Mouse (Mus musculus): Measurements from ENCODE around the gene Mgrn1.

Gene Mgrn1

DNA sequence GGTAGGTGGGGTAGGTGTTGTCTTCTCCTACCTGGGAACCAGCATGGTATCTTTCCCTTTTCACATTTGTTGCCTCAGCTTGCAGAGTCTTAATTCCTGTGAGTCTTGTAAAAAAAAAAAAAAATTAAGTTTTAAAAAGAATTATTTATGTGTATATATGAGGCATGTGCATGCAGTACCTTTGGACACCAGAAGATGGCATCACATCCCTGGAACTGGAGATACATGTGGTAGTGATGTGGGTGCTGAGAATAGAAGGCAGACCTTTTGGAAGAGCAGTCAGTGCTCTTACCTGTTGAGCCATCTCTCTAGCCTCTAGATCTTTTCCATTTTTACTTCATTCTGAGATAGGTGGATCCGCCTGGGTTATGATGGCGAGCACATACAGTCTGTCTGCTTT lies 23.7 kb downstream of the Mgrn1 start:
- DNase-seq (ENCODE audit: low spot score) = no peak

DNA sequence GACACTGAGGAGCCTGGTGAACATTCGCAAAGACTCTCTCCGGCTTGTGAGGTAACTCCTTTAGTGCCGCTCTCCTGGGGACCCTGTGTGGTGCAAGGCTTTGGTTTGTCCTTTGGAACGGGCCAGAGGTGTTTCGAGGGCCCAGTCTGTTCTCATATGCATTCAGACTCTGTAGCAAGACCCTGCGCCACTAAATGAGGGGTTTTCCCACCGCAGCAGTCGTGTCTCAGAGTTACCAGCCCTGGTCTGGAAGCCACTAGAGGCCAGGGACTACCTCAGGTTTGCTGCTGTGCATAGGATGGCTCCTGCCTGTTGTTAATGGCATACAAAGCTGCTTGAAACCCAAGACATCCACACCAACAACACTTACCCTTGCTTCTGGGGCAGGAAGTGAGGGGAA lies 24.7 kb downstream of the Mgrn1 start:
- DNase-seq (ENCODE audit: low spot score) = no peak

DNA sequence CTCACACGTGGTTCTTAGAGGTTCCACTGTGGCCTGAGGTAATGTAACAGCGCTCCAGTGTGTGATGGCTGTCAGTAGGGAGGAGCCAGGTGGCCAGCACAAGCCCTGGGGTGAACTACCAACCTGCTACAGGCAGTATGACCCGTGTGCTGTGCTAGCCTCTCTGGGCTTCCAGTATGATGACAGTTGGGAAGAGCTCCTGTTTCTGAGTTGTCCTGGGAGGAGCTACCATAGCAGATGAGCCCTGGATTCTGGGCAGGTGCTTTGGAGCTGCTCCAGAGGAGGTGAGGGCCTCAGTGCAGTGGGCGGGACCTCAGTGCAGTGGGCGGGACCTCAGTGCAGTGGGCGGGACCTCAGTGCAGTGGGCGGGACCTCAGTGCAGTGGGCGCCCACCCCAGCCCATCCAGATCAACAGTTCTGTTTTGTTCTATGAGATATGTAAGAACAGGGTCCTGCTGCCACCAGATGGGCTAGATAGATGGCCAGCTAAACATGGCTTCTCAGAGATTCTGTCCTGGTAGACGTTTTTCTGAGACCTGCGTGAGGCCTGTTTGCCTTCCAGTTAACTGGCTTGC lies 26.1 kb downstream of the Mgrn1 start:
- DNase-seq (ENCODE audit: low spot score) = no peak

DNA sequence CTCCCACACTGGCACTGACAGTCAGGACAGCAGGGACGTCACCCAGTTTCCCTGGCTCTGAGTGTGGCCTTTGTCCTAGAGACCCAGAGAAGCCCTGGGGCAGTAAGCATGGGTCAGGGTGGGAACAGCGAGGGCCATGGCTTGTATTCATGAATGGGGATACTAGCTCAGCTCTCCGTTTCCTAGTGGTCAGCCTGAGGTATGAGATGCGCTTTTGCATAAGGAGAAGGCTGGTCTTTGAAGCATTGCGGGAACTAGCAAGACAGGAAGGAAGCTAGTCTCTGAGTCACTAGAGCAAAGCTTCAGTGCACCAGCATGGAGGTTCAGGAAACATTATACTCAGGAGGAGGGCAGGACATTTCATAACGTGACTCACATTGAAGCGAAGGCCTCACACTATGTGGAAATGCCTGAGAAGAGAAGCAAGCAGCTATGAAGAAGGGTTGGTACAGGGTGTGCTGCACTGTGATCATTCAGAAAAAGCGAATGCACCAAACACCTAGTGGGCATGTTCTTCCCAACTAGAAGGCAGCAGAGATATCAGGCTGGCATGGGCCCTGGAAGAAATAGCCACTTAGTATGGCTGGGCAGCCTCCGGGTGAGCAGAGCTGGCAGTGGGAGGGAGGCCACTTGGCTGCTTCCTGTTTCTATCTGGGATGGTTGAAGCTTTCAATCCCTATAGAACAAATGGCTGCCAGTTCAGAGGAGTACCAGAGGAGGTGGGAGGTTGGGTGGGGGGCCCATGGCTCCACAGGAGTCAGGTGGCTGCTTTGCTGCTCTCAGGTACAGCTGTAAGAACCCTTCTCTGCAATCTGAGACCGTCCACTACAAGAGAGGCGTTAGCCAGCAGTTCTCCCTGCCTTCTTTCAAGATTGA lies 27.1 kb downstream of the Mgrn1 start:
- DNase-seq (ENCODE audit: low spot score) = no peak

DNA sequence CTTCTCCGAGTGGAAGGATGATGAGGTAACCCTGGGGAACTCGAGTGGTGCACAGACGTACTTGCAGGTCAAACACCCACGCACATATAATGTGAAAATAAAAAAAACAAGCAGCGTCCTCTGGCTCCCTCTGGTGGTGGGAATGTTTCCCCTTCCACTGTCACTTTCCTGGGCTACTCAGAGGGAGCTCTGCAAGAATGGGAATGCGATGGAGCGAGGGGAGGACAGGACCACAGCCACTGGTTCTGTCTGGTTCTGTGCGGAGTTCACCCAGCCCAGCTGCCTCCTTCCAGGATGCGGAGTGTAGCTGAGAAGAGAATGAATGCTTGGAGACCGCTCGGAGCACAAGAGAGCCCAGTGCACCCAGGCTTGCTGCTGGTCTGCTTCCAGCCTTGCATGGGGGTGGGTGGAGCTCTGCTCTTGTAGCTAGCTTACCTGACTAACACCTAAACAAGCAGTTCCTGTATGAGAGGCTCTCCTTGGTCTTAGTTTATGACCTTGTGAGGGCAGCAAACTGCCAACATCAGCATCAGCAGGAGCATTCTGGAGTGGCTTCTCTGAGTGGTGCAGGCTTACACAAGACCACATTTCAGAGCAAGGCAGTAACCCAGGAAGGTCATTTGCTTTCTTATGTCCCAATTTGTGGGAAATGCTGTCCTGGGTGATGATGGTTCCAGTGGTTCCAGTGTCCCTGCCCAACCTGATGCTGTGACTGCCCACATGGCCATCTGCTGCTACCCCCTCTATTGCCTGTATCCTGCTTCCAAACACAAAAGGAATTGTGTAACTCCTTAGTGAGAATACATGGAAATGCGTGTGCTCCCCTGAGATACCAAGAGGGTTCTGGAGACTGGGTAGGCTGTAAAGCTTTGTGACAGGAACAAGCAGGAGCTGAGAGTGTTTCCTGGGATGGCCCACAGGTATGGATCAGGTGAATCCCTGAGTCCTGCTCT lies 28.0 kb downstream of the Mgrn1 start:
- peak; percentile 87 for DNase-seq (ENCODE audit: low spot score)

DNA sequence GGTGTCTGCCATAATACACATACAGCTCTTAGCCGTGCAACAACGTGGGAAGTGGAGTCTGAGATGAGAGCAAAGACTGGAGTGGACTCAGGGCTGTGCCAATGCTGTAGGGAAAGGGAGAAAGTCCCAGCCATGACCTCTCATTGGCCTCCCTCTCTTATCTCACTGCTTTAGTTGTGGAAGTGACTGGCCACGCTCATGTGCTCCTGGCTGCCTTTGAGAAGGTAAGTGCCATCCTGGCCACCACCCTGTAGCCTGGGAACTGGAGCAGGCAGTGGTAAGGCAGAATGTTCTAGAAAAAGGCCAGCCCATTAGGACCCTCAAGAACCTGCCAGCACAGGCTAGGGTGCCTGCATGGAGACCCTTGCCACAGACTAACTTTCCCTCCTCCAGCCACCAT lies 29.9 kb downstream of the Mgrn1 start:
- no peak for DNase-seq (ENCODE audit: low spot score)

DNA sequence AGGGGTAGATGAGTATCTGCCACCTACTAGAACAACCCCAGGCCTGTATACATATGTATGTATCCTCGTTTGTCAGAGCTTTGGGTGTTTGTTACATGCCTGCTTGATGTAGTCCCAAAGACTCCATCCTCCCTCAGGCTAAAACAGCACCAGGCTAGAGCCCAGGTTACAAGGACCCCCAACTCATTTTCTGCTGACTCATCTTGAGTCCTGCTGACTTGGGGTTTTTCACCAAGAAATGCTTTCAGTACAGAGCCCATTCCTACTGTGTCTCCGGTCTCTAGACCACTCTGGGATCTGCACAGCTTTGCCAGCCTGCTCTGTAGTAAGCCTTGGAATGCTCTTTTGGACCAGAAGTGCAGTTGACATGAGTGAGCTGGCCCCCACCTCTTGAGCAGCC lies 30.6 kb downstream of the Mgrn1 start:
- no peak for DNase-seq (ENCODE audit: low spot score)

DNA sequence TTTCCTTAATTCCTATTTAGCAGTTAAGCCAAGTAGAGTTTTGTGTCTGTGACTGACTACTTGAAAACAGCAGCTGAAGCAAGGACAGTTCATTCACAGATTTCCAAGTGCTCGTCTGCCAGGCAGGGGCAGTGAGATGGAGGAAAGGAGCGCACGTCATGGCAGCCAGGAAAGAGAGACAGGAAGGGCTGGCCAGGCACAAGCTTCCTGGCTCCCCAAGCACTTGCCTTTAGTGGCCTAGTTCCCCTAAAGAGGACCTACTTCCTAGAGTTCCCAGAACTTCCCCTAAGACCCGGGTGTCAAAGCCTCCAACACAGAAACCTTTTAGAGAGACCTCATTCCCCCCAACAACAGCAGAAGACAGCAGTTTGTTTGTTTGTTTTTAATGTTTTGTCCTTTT lies 34.5 kb downstream of the Mgrn1 start:
- DNase-seq (ENCODE audit: low spot score) = no peak

DNA sequence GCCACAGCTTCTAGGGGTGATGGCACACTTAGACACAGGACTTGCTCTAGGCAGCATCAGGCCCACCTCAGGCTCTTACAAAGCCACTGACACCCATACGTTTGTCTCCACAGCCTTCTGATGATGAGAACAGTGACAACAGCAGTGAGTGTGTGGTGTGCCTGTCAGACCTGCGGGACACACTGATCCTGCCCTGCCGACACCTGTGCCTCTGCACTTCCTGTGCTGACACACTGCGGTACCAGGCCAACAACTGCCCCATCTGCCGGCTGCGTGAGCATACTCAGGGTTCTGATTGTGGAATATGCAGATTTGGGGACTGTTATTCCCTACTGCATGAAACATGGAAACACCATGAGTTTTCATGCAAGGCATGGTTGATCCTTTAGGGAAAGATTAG lies 36.4 kb downstream of the Mgrn1 start:
- DNase-seq (ENCODE audit: low spot score) = no peak

DNA sequence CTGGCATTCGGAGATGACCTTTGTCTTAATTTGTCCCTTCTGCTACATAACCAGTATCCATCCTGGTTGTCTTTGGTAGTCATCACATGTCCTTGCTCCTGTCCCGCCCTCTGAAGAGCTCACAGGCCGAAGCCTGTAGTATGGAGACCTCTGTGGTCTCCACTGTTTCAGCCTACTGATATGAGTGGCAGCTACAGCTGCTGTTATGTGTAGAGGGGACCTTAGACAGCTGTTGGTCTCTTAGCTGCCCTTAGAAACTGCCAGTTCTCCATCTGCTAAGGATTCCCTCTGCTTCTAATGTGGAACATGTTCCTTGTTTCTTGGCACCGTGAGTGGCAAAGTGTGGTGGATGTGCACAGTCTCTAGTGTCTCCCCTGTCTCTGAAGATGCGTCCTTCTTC lies 37.9 kb downstream of the Mgrn1 start:
- DNase-seq (ENCODE audit: low spot score) = no peak

DNA sequence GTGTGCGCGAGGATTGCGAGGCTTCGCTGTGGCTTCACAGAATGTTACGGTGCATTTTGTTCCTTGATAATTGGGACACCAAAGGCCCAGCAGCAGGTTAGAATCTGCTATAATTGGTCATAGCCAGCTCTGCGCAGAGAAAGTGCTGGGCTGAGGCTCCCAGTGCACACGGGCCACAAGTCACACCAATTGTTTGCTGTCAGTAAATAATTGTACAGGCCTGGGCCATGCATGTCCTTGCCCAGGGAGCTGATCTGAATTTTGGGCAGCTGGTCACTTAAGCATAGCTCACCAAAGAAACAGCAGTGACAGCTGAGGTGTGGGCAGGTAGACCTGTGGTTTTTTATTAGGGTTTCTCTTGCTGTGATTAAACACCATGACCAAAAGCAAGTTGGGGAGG lies 41.9 kb downstream of the Mgrn1 start:
- DNase-seq (ENCODE audit: low spot score) = no peak

DNA sequence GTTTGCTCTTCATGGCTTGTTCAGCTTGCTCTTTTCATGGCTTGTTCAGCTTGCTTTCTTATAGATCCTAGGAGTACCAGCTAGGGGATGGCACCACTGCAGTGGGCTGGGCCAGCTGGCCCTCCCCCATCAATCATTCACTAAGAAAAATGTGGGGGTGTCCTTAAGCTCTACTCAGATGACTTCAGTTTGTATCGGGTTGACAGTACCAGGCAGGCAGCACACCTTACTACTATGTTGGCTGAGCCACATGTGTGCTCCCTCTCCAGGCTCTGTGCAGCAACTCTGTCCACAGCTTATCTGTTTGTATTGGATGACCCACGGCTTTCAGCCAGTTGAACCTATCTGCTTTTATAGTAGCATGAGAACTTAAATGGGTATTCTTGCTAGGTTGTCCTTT lies 42.4 kb downstream of the Mgrn1 start:
- DNase-seq (ENCODE audit: low spot score) = no peak

DNA sequence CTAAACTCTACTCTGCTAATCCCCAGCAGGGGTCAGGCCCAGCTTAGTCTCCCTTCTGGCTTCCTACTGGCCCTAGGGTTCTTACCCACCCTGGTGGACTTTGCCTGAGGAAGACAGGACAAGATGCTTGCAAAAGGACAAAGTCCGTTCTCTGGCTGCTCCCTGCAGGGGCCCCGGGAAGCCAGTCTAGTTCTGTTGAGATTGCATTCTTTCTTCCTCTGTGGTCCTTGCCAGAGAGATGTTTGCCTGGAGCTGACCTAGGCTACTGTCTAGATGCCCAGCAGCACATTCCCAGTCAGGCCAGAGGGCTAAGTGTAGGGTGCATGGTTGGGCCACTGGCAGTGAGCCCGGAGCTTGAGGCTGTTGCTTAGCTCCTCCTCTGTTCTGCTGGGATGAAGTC lies 46.4 kb downstream of the Mgrn1 start:
- DNase-seq (ENCODE audit: low spot score) = no peak

DNA sequence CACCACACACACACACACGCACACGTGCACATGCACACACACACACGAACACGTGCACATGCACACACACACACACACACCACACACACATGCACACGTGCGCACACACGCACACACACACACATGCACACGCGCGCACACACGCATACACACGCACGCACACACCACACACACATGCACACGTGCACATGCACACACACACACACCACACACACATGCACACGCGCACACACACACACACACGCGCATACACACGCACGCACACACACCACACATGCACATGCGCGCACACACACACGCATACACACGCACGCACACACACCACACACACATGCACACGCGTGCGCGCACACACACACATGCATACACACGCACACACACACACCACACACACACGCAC lies 49.4 kb downstream of the Mgrn1 start:
- no peak for DNase-seq (ENCODE audit: low spot score)

DNA sequence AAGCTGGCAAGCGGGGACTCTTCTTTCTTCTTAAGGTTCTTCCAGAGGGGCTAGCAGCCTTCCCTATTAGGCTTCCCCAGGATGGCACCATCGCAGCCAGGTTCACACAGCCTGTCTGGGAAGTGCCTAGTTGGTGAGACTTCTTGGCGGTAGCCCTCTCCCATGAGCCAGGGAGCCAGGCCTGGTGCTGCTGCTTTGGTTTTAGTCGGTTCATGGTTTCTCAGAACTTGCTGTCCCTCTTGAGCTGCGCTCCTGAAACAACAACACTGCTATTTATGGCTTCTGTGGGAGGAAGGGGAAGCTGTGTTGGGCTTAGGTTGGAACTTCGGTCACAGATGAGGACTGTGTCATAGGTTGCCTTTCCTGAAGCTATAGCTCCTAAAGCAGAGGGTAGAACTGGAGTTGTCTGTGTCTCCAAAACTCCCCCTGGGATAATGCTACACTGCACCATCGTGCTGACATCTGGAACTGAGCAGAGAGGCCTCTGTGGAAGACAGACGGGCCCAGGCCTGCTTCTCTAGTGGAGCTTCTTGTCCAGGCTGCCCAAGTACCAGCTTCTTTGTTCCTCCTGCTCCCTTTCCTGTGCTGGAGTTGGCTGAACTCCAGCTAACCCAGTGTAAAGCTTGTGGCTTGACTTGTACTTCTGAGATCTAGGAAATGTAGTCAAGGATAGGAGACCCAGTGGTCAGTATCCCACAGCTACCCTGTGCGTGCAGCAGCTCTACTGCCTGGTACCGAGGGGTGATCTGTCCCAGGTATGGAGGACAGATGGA lies 50.1 kb downstream of the Mgrn1 start:
- peak; percentile 29 for DNase-seq (ENCODE audit: low spot score)

DNA sequence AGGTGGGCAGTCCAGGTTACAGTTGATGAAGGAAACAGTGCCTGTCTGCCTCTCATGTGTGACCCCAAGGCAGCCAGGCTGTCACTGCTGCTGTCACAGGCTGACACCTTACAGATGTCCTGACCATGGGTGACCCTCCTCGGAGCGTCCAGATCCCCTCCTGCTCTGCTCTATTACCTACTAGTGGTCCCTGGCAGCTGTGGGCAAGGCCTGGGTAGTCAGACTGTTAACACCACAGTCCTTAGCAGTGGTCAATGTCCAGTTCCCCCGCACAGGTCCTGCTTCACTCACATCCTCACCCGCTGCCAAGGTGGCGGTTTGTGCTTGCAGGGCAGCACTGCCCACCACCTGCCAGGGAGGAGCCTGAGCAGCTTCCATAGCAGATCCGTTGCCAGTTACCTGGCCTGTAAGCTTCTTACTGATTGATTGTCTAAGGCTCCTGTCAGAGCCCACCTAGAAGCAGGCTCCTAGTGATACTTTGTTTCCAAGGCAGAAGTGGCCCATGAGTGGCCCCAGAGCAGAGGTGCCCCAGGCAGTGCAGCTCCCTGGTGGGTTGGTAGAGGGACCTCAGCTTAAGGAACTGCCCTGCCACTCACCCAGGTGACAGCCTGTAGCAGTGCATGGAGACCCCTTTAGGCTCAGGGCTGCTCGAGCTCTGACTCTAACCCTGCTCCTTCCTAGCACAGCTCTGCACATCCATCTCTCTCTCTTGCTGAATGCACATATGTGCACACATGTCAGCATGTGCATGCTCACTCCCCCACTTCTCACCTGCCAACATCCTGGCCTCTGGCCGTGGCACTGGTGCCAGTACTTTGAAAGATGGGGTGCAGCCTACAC lies 51.5 kb downstream of the Mgrn1 start:
- no peak for DNase-seq (ENCODE audit: low spot score)

DNA sequence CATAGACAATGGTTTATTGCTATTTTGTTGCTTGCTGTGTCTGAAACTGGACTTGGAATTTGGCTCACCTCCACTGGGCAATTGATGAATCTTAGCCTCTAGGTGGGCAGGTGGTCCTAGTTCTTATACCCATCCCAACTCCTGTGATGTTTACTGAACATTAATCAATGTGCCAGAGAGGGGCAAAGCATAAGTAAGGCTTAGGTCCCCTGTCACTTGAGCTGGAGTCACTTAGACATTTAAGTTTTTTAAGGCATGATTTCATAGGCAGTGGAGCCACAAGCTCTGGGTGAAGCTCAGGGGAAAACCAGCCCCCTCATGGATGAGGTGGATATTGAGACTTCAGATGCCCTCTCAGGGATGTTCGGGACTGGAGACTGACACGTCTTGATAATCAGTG lies 52.4 kb downstream of the Mgrn1 start, which contains the start of gene Nudt16l1:
Nudt16l1 (plus strand) TSS at position 301 of the 400 bp plus-strand sequence.
- no peak for DNase-seq (ENCODE audit: low spot score)

DNA sequence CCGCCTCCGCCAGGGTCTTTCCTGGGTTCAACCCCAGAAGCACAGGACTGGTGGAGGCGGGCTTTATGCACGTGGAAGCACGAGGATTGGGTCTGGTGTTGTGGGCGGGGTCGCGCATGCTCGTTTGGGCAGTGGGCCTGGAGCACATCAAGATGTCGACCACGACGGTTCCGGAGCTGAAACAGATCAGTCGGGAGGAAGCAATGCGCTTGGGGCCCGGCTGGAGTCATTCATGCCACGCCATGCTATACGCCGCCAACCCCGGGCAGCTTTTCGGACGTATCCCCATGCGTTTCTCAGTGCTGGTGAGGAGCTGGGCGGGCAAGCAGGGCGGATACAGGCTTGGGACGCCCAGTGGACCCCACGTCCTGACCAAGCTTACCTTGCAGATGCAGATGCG lies 52.9 kb downstream of the Mgrn1 start:
- DNase-seq (ENCODE audit: low spot score) = peak; percentile 96

DNA sequence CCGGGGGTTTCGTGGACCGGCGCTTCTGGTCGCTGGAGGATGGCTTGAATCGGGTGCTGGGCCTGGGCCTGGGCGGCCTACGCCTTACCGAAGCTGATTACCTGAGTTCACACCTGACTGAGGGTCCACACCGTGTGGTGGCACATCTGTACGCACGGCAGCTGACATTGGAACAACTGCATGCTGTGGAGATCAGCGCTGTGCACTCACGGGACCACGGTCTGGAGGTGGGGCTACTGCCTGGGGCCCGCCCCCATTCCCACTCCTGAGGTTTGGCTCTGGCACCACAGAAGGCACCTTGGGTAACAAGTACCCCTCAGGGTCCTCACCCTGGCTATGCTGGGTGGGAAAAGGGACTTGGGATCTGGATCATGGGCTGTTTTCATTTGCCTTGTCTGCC lies 53.4 kb downstream of the Mgrn1 start:
- DNase-seq (ENCODE audit: low spot score) = peak; percentile 38

DNA sequence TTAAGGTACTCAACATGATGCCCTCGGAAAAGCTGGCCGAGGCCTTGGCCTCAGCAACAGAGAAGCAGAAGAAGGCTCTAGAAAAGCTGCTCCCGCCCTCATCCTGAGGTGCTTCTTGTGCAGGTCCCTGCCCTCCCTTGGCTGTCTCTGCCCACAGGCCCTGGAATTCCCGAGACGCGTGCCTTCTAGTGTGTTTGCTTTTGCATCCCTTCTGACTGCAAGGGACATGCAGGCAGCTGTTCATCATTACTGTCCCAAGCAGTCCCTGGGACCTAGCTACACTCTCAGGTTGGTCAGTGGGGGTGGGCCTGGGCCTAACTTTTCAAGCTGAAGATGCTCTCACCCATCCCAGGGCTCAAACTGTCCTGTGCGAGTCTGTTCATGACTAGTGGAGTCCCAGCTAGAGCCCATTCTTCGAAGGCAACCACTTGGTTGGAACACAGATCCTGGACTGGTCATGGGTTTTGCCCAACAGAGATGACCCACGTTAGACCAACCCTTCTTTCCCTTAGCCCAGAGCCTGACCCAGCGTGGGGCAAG lies 54.3 kb downstream of the Mgrn1 start:
- DNase-seq (ENCODE audit: low spot score) = no peak

DNA sequence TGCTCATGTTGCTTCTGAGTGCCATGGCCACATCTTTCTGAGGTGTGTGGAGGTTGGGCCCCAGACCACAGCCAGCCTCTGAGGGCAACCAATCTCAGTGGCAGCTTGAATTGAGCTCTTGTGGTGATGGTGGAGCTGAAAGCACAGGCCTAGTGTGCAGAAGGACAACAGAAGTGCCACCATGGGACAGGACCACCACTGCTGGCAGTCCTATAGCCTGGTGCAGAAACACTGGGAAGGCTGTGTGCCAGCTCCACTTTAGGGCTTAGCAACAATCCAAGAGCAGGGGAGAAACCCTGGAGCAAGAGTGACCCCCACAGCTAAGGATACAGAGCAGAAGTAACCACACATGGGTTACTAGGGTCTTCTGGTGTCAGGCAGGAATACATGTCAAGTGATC lies 55.0 kb downstream of the Mgrn1 start:
- no peak for DNase-seq (ENCODE audit: low spot score)

Data from urinary bladder, postnatal 14 days (tissue).